Mouse (Mus musculus): ENCODE data around the gene Slc25a21. TPM values are rescaled to one million over a fixed set of nuclear protein-coding genes. Genes with fewer than 3 reads are reported as not detected.
A peak's percentile ranks its signal among the peaks of the same experiment; 100 is the strongest.

The Slc25a21 gene
- polyA plus RNA-seq, 1 experiment from 2014 or later = 0.13 TPM

- Histone ChIP-seq H3K4me1 (ENCODE audit: insufficient read depth) (0 out of 2 replicates have a peak, but pooled peaks cover 5% of the 10 kb centered on the region), H3K27ac (ENCODE audit: low read depth) (no peak overlapping the region), H3K9me3 (ENCODE audit: low read depth, low read length) (no peaks in the 10 kb centered on the region), H3K9ac (no peak overlapping the region; the same call in 1 of the 2 replicates), H3K4me2 (peak overlapping the region; percentile 65), H3K27me3 (ENCODE audit: insufficient read depth, low read length) (peaks cover 94% of the 10 kb centered on the region), H3K4me3 (ENCODE audit: low read depth, low read length) (peak overlapping the region; percentile 37), H3K36me3 (ENCODE audit: insufficient read depth) (no peaks in the 10 kb centered on the region)
- 1% methylated on average over 36 of the region's 36 CpGs for WGBS
- ATAC-seq (ENCODE audit: insufficient read depth) (no peak), DNase-seq (peak; percentile 15)
- no peak for TF ChIP-seq CTCF (IDR thresholded peaks at IDR 0.05; ENCODE audit: low read depth)
These were observed 500.1 kb downstream of the Slc25a21 start for GRCm38 (mm10) chr12:56697011-56697740.

- Histone ChIP-seq H3K4me1 (ENCODE audit: insufficient read depth) (0 out of 2 replicates have a peak, but pooled peaks cover 5% of the 10 kb centered on the region), H3K4me3 (ENCODE audit: low read depth, low read length) (peak overlapping the region; percentile 37), H3K27ac (ENCODE audit: low read depth) (no peak overlapping the region), H3K27me3 (ENCODE audit: insufficient read depth, low read length) (peaks cover 97% of the 10 kb centered on the region), H3K9me3 (ENCODE audit: low read depth, low read length) (no peaks in the 10 kb centered on the region), H3K36me3 (ENCODE audit: insufficient read depth) (no peaks in the 10 kb centered on the region), H3K9ac (no peak overlapping the region; the same call in 1 of the 2 replicates), H3K4me2 (peak overlapping the region; percentile 65)
- DNase-seq (peak; percentile 51), ATAC-seq (ENCODE audit: insufficient read depth) (no peak)
- WGBS = under 1% methylated on average over 57 of the region's 57 CpGs
- peak; percentile 44 for TF ChIP-seq CTCF (IDR thresholded peaks at IDR 0.05; ENCODE audit: low read depth)
These were observed 500.9 kb downstream of the Slc25a21 start for GRCm38 (mm10) chr12:56696174-56697010.

GRCm38 (mm10) chr12:56695358-56696173 is 501.7 kb downstream of the Slc25a21 start:
- under 1% methylated on average over 41 of the region's 41 CpGs for WGBS

GRCm38 (mm10) chr12:56694936-56695335 is 502.3 kb downstream of the Slc25a21 start:
- 3% methylated on average over 11 of the region's 11 CpGs for WGBS
- no peak overlapping the region for H3K27ac ChIP-seq (ENCODE audit: low read depth)
- H3K9ac ChIP-seq = no peak overlapping the region
- peak overlapping the region; percentile 65 for H3K4me2 ChIP-seq
- 0 out of 2 replicates have a peak, but pooled peaks cover 5% of the 10 kb centered on the region for H3K4me1 ChIP-seq (ENCODE audit: insufficient read depth)
- no peaks in the 10 kb centered on the region for H3K9me3 ChIP-seq (ENCODE audit: low read depth, low read length)
- no peak for TF ChIP-seq CTCF (IDR thresholded peaks at IDR 0.05; ENCODE audit: low read depth)
- peaks cover 99% of the 10 kb centered on the region for H3K27me3 ChIP-seq (ENCODE audit: insufficient read depth, low read length)
- peak; percentile 2 for ATAC-seq (ENCODE audit: insufficient read depth)
- H3K36me3 ChIP-seq (ENCODE audit: insufficient read depth) = no peaks in the 10 kb centered on the region
- DNase-seq = no peak
- H3K4me3 ChIP-seq (ENCODE audit: low read depth, low read length) = peak overlapping the region; percentile 37

More at GRCm38 (mm10) chr12:56695358-56696173, 501.7 kb downstream of the Slc25a21 start:
- 0 out of 2 replicates have a peak, but pooled peaks cover 5% of the 10 kb centered on the region for H3K4me1 ChIP-seq (ENCODE audit: insufficient read depth)
- H3K9me3 ChIP-seq (ENCODE audit: low read depth, low read length) = no peaks in the 10 kb centered on the region
- H3K4me2 ChIP-seq = peak overlapping the region; percentile 65
- no peak overlapping the region for H3K27ac ChIP-seq (ENCODE audit: low read depth)
- no peaks in the 10 kb centered on the region for H3K36me3 ChIP-seq (ENCODE audit: insufficient read depth)
- H3K4me3 ChIP-seq (ENCODE audit: low read depth, low read length) = peak overlapping the region; percentile 37
- no peak overlapping the region; the same call in 1 of the 2 replicates for H3K9ac ChIP-seq
- peaks cover 99% of the 10 kb centered on the region for H3K27me3 ChIP-seq (ENCODE audit: insufficient read depth, low read length)
- peak; percentile 95 for ATAC-seq (ENCODE audit: insufficient read depth)
- DNase-seq = peak; percentile 88
- no peak for TF ChIP-seq CTCF (IDR thresholded peaks at IDR 0.05; ENCODE audit: low read depth)

- Histone ChIP-seq H3K4me1 (ENCODE audit: insufficient read depth) (0 out of 2 replicates have a peak, but pooled peaks cover 5% of the 10 kb centered on the region), H3K27me3 (ENCODE audit: insufficient read depth, low read length) (peaks cover 99% of the 10 kb centered on the region), H3K9ac (no peak overlapping the region), H3K27ac (ENCODE audit: low read depth) (no peak overlapping the region), H3K4me3 (ENCODE audit: low read depth, low read length) (no peak overlapping the region; the same call in 1 of the 2 replicates), H3K9me3 (ENCODE audit: low read depth, low read length) (no peaks in the 10 kb centered on the region), H3K4me2 (no peak overlapping the region), H3K36me3 (ENCODE audit: insufficient read depth) (no peaks in the 10 kb centered on the region)
- 8% methylated on average over 14 of the region's 14 CpGs for WGBS
- TF ChIP-seq CTCF (IDR thresholded peaks at IDR 0.05; ENCODE audit: low read depth) = no peak
- DNase-seq = no peak
- ATAC-seq (ENCODE audit: insufficient read depth) = no peak
These were observed 502.9 kb downstream of the Slc25a21 start for GRCm38 (mm10) chr12:56694361-56694760.

GRCm38 (mm10) chr12:56693411-56694098 is 503.7 kb downstream of the Slc25a21 start:
- Histone ChIP-seq H3K27me3 (ENCODE audit: insufficient read depth, low read length) (peaks cover 100% of the 10 kb centered on the region), H3K4me3 (ENCODE audit: low read depth, low read length) (no peak overlapping the region), H3K9ac (no peak overlapping the region), H3K27ac (ENCODE audit: low read depth) (no peak overlapping the region), H3K4me2 (no peak overlapping the region), H3K4me1 (ENCODE audit: insufficient read depth) (0 out of 2 replicates have a peak, but pooled peaks cover 5% of the 10 kb centered on the region), H3K9me3 (ENCODE audit: low read depth, low read length) (no peaks in the 10 kb centered on the region), H3K36me3 (ENCODE audit: insufficient read depth) (no peaks in the 10 kb centered on the region)
- no peak for DNase-seq
- WGBS = 8% methylated on average over 14 of the region's 14 CpGs
- no peak for TF ChIP-seq CTCF (IDR thresholded peaks at IDR 0.05; ENCODE audit: low read depth)
- ATAC-seq (ENCODE audit: insufficient read depth) = no peak
